Mouse (Mus musculus) neural tube, embryonic 15.5 days (tissue): ENCODE data around the gene Dab1. TPM values are rescaled to one million over a fixed set of nuclear protein-coding genes. Genes with fewer than 3 reads are reported as not detected.

ENCODE experiments used
- ATAC-seq: fragments of 200-750 bp; cut with Nextera tagmentation; 2 replicates; pipeline ENCODE4 v1.8.0; 2017; ENCODE audit warnings: mild to moderate bottlenecking, moderate TSS enrichment, moderate library complexity; ENCODE audit not compliant: low FRiP score
- H3K27ac ChIP-seq: fragments of 300-500 bp; sonication (generic); replicated peaks from 2 replicates; pipeline ENCODE4 v1.5.1; 2015; ENCODE audit warnings: mild to moderate bottlenecking, inconsistent platforms
- H3K27me3 ChIP-seq: fragments of 300-500 bp; sonication (generic); replicated peaks from 2 replicates; pipeline ENCODE4 v1.6.1; 2015; ENCODE audit warnings: inconsistent platforms
- H3K36me3 ChIP-seq: fragments of 300-500 bp; sonication (generic); 2 replicates; pipeline ENCODE4 v1.6.1; 2015; ENCODE audit warnings: inconsistent platforms
- H3K4me1 ChIP-seq: fragments of 300-500 bp; sonication (generic); 2 replicates; pipeline ENCODE4 v1.6.1; 2015; ENCODE audit warnings: inconsistent platforms
- H3K4me2 ChIP-seq: fragments of 300-500 bp; sonication (generic); 2 replicates; pipeline ENCODE4 v1.6.1; 2015; ENCODE audit warnings: inconsistent platforms, mild to moderate bottlenecking, moderate library complexity
- H3K4me3 ChIP-seq: fragments of 300-500 bp; sonication (generic); replicated peaks from 2 replicates; pipeline ENCODE4 v1.5.1; 2015; ENCODE audit warnings: mild to moderate bottlenecking, inconsistent platforms
- H3K9ac ChIP-seq: fragments of 300-500 bp; sonication (generic); replicated peaks from 2 replicates; pipeline ENCODE4 v1.6.1; 2015; ENCODE audit warnings: mild to moderate bottlenecking, inconsistent platforms
- H3K9me3 ChIP-seq: fragments of 300-500 bp; sonication (generic); replicated peaks from 2 replicates; pipeline ENCODE4 v1.6.1; 2016; ENCODE audit warnings: inconsistent platforms
- WGBS: fragments of 180-500 bp; shearing (Covaris S2); methylation state at CpG from one replicate; pipeline ENCODE4 v1.1.7; 2015; ENCODE audit warnings: mixed read lengths; 5-methylcytosine and 5-hydroxymethylcytosine counted together
- polyA plus RNA-seq: library from polyadenylated mRNA; unstranded; fragments of >200 nt; fragmentation: Nextera tagmentation; extraction: Ambion mirVana; gene quantifications from 2 replicates; pipeline ENCODE4 v1.2.1, GENCODE M21; 2015

Dab1 gene
- polyA plus RNA-seq, 1 experiment from 2014 or later: 57.9 TPM

DNA sequence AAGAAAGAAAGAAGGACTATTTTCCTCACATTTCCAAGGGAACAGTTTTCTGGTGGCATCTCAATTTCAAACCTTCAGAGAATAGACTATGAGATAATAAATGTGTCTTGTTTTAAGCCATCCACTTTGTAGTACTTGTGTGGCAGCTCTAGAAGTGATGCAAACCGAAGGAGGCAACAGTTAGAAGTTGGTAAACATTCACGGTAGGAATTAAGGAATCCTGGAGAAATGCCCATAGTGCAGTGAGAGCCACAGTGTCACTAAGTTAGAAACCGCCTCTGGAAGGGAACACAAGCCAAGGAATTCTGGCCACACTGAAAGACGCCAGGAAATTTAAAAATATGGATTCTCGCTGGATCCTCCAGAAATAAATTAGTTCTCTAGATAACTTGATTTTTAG, 502.8 kb downstream of the Dab1 start:
- ATAC-seq: no peak
- H3K9me3 ChIP-seq: no peaks in the 10 kb centered on the region
- no peak overlapping the region for H3K9ac ChIP-seq
- H3K4me3 ChIP-seq: no peak overlapping the region
- WGBS: 84% methylated on average over 5 of the region's 5 CpGs
- H3K27me3 ChIP-seq: no peaks in the 10 kb centered on the region
- H3K27ac ChIP-seq: no peak overlapping the region
- H3K4me1 ChIP-seq: no peaks in the 10 kb centered on the region
- H3K36me3 ChIP-seq: no peaks in the 10 kb centered on the region
- H3K4me2 ChIP-seq: no peak overlapping the region

DNA sequence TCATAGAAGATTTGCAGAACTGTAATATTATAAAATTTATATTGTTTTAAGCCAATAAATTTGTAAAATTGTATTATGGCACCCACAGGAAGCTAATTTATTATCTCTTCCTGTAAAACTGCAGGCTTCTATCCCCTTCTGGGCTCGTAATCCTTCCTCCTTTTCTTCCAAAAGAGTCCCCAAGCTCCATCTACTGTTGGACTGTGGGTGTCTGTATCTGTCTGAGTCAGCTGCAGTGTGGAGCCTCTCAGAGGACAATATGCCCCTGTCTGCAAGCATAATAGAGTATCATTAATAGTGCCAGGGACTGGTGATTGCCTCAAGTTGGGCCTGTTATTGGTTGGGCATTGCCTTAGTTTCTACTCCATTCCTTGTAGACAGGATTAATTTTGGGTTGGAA, 503.2 kb downstream of the Dab1 start:
- no peaks in the 10 kb centered on the region for H3K4me1 ChIP-seq
- H3K27me3 ChIP-seq: no peaks in the 10 kb centered on the region
- WGBS: 65% methylated on average over 1 of the region's 1 CpGs
- no peak overlapping the region for H3K9ac ChIP-seq
- ATAC-seq: no peak
- H3K4me2 ChIP-seq: no peak overlapping the region
- no peak overlapping the region for H3K27ac ChIP-seq
- no peaks in the 10 kb centered on the region for H3K36me3 ChIP-seq
- no peaks in the 10 kb centered on the region for H3K9me3 ChIP-seq
- H3K4me3 ChIP-seq: no peak overlapping the region

DNA sequence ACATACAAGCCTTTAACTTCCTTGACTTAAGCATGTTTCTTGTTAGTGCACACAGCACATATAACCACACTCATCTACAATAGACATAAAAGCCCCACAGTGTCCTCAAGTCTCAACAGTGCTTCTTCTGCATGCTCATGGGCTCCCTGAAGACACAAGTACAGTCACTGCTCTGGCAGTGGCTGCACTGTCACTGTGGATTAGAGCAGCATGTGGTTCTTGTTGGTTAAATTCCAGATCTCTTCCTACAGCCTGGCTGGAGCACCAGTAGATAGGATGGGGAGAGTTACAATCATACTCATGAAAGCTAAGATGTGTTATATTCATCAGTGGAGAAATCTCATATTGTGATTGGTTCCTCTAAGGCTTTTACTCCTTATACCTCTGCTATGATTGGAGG, 534.5 kb downstream of the Dab1 start:
- H3K4me2 ChIP-seq: no peak overlapping the region
- H3K9me3 ChIP-seq: no peaks in the 10 kb centered on the region
- H3K36me3 ChIP-seq: no peaks in the 10 kb centered on the region
- H3K4me3 ChIP-seq: no peak overlapping the region
- no peak overlapping the region for H3K27ac ChIP-seq
- no peaks in the 10 kb centered on the region for H3K4me1 ChIP-seq
- ATAC-seq: no peak
- no peak overlapping the region for H3K9ac ChIP-seq
- no peaks in the 10 kb centered on the region for H3K27me3 ChIP-seq

DNA sequence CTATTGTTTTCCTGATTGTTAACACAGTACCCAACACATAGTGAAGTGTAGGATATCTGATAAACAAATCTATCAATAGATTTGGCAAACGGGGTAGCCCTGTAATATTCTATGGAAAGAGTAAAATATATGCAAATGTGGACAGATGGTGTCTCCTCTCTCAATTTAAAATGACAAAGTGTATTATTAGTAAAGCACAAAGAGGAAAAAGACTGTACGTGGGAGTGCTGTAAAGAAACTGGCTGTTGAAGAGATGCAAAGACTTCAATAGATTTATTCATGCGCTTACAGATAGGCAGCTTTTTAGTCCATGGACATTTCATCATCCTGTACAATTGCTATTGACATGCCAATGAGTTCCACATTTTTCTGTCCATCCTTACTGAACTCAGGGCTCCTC, 558.9 kb downstream of the Dab1 start:
- Histone ChIP-seq H3K9ac (no peak overlapping the region), H3K4me1 (no peaks in the 10 kb centered on the region), H3K36me3 (no peaks in the 10 kb centered on the region), H3K4me2 (no peak overlapping the region), H3K27me3 (no peaks in the 10 kb centered on the region), H3K9me3 (no peaks in the 10 kb centered on the region), H3K27ac (no peak overlapping the region), H3K4me3 (no peak overlapping the region)
- WGBS: 76% methylated on average over 3 of the region's 3 CpGs
- ATAC-seq: no peak

DNA sequence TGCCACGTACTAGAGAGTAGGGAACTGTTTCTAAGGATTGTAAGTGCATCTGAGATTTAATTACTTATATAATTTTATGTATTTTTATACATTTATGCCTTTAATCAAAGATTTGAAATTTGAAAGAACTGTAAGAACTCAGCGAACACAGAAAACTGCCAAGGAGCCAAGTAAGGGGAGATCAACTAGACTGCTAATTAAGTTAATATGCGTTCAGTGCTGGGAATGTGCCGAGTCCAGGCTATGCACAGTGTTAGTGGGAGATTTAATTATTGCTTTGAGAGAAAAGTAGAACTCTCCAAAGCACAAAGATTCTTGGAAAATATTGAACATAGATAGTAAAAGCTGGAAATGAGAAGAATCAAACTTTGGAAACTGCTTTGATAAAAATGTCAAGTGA, 567.2 kb downstream of the Dab1 start:
- Histone ChIP-seq H3K36me3 (no peaks in the 10 kb centered on the region), H3K4me2 (no peak overlapping the region), H3K4me3 (no peak overlapping the region), H3K4me1 (no peaks in the 10 kb centered on the region), H3K9ac (no peak overlapping the region), H3K27me3 (no peaks in the 10 kb centered on the region), H3K9me3 (no peaks in the 10 kb centered on the region), H3K27ac (no peak overlapping the region)
- no peak for ATAC-seq
- WGBS: 59% methylated on average over 4 of the region's 4 CpGs

- Histone ChIP-seq H3K36me3 (no peaks in the 10 kb centered on the region), H3K27ac (no peak overlapping the region), H3K9me3 (no peaks in the 10 kb centered on the region), H3K4me2 (no peak overlapping the region), H3K9ac (no peak overlapping the region), H3K27me3 (no peaks in the 10 kb centered on the region), H3K4me3 (no peak overlapping the region), H3K4me1 (no peaks in the 10 kb centered on the region)
- ATAC-seq: no peak
- 86% methylated on average over 8 of the region's 8 CpGs for WGBS
Measured at GRCm38 (mm10) chr4:104198635-104199034, 579.5 kb downstream of the Dab1 start.

GRCm38 (mm10) chr4:104201686-104202085, 582.5 kb downstream of the Dab1 start:
- Histone ChIP-seq H3K9ac (no peak overlapping the region), H3K9me3 (no peaks in the 10 kb centered on the region), H3K36me3 (no peaks in the 10 kb centered on the region), H3K4me3 (no peak overlapping the region), H3K27me3 (no peaks in the 10 kb centered on the region), H3K4me1 (no peaks in the 10 kb centered on the region), H3K27ac (no peak overlapping the region), H3K4me2 (no peak overlapping the region)
- no peak for ATAC-seq
- WGBS: 73% methylated on average over 5 of the region's 5 CpGs

DNA sequence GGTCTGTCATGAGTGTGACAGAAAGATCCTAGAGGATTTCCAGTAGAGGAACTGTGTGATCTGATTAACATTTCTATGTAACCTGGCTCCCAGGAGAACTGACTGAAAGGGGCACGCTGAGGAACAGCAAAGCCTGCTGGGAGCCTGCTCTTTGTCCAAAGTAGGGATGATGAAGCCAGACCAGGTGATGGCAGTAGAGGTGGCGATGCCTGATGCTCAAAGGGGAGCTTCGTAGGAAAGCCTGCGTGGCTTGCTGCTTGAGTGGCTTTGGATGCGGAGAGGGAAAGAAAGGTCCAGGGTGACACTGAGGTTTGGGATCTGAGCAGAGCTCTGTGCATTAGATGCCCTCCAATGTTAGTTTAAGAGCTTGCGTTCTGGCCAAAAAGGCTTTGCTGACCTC, 584.9 kb downstream of the Dab1 start:
- Histone ChIP-seq H3K9me3 (no peaks in the 10 kb centered on the region), H3K4me2 (no peak overlapping the region), H3K27me3 (no peaks in the 10 kb centered on the region), H3K4me1 (no peaks in the 10 kb centered on the region), H3K27ac (no peak overlapping the region), H3K9ac (no peak overlapping the region), H3K36me3 (no peaks in the 10 kb centered on the region), H3K4me3 (no peak overlapping the region)
- ATAC-seq: no peak
- 47% methylated on average over 6 of the region's 6 CpGs for WGBS

DNA sequence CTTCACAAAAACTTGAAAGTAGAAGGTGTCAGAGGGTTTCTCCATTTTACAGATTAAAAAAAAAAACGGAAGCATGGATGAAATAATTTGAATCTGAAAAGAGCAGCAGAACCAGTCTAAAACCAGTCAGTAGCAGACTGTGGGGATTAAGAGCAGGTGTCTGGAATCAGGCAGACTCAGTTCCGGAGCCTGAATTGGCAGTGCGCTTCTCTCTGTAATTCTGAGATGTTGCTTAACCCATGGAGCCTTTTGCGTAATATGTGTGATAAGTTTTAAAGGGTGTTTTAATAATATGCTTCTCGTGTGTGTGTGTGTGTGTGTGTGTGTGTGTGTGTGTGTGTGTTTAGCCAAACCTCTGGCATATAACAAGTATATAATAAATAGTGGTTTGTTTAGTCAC, 587.5 kb downstream of the Dab1 start:
- Histone ChIP-seq H3K4me2 (no peak overlapping the region), H3K9me3 (no peaks in the 10 kb centered on the region), H3K4me3 (no peak overlapping the region), H3K36me3 (no peaks in the 10 kb centered on the region), H3K4me1 (no peaks in the 10 kb centered on the region), H3K27me3 (no peaks in the 10 kb centered on the region), H3K27ac (no peak overlapping the region), H3K9ac (no peak overlapping the region)
- no peak for ATAC-seq
- 75% methylated on average over 5 of the region's 5 CpGs for WGBS

- H3K9ac ChIP-seq: no peak overlapping the region
- no peak overlapping the region for H3K4me2 ChIP-seq
- H3K27ac ChIP-seq: no peak overlapping the region
- WGBS: 32% methylated on average over 2 of the region's 2 CpGs
- no peak overlapping the region for H3K4me3 ChIP-seq
- no peaks in the 10 kb centered on the region for H3K27me3 ChIP-seq
- H3K36me3 ChIP-seq: no peaks in the 10 kb centered on the region
- H3K9me3 ChIP-seq: no peaks in the 10 kb centered on the region
- no peak for ATAC-seq
- H3K4me1 ChIP-seq: no peaks in the 10 kb centered on the region
Measured at GRCm38 (mm10) chr4:104209081-104209480, 589.9 kb downstream of the Dab1 start.

DNA sequence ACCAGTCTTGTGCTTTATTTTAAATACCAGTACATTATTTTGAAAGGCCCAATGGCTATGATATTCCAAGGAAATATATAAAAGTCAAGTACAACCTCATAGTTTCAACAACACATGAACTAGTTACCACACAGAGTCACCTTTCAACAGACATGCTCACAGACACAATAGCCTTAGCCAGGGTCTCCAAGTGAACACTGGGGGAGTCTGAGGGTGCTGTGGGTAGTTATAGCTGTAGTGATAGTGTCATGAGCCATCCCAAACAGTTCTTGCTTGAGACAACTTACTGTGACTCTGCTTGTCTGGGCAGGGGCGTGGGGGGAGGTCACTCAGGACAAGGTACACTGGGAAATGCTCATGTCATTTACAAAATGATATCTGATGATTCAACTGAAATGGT, 591.6 kb downstream of the Dab1 start:
- Histone ChIP-seq H3K27me3 (no peaks in the 10 kb centered on the region), H3K4me2 (no peak overlapping the region), H3K36me3 (no peaks in the 10 kb centered on the region), H3K9me3 (no peaks in the 10 kb centered on the region), H3K4me3 (no peak overlapping the region), H3K4me1 (no peaks in the 10 kb centered on the region), H3K27ac (no peak overlapping the region), H3K9ac (no peak overlapping the region)
- WGBS: 96% methylated on average over 1 of the region's 1 CpGs
- ATAC-seq: no peak

- H3K27me3 ChIP-seq: no peaks in the 10 kb centered on the region
- no peaks in the 10 kb centered on the region for H3K9me3 ChIP-seq
- no peak; the same call in 1 of the 2 replicates for ATAC-seq
- no peak overlapping the region for H3K27ac ChIP-seq
- H3K36me3 ChIP-seq: no peaks in the 10 kb centered on the region
- no peaks in the 10 kb centered on the region for H3K4me1 ChIP-seq
- WGBS: 62% methylated on average over 9 of the region's 9 CpGs
- H3K4me3 ChIP-seq: no peak overlapping the region
- no peak overlapping the region for H3K4me2 ChIP-seq
- H3K9ac ChIP-seq: no peak overlapping the region
Measured at GRCm38 (mm10) chr4:104211531-104212455, 592.6 kb downstream of the Dab1 start.
